Mouse (Mus musculus) heart, postnatal 0 days (tissue): ENCODE data around the gene St6galnac6. TPM values are rescaled to one million over a fixed set of nuclear protein-coding genes. Genes with fewer than 3 reads are reported as not detected.

Experiments used
- ATAC-seq: fragments of 200-750 bp; cut with Nextera tagmentation; 2 replicates; pipeline ENCODE4 v1.8.0; 2017; ENCODE audit warnings: low read depth, moderate number of reproducible peaks, moderate library complexity; ENCODE audit not compliant: insufficient read depth
- DNase-seq: peaks from one replicate; pipeline ENCODE4 v3.0.0-alpha.2; 2016; ENCODE audit warnings: low spot score
- H3K27ac ChIP-seq: fragments of 300-500 bp; sonication (generic); 2 replicates; pipeline ENCODE4 v1.5.1; 2014; ENCODE audit warnings: low read depth, mild to moderate bottlenecking
- H3K27me3 ChIP-seq: fragments of 300-500 bp; sonication (generic); 2 replicates; pipeline ENCODE4 v1.6.1; 2014; ENCODE audit warnings: low read length, mixed read lengths; ENCODE audit not compliant: control insufficient read depth, insufficient read depth
- H3K36me3 ChIP-seq: fragments of 300-500 bp; sonication (generic); replicated peaks from 2 replicates; pipeline ENCODE4 v1.6.1; 2014; ENCODE audit warnings: low read length, mixed read lengths; ENCODE audit not compliant: control insufficient read depth, insufficient read depth
- H3K4me1 ChIP-seq: fragments of 300-500 bp; sonication (generic); 2 replicates; pipeline ENCODE4 v1.6.1; 2014; ENCODE audit warnings: antibody characterized with exemption; ENCODE audit not compliant: control insufficient read depth, insufficient read depth
- H3K4me2 ChIP-seq: fragments of 300-500 bp; sonication (generic); 2 replicates; pipeline ENCODE4 v1.6.1; 2014; ENCODE audit warnings: low read depth, mild to moderate bottlenecking, low read length, moderate library complexity
- H3K4me3 ChIP-seq: fragments of 300-500 bp; sonication (generic); 2 replicates; pipeline ENCODE4 v1.5.1; 2014; ENCODE audit warnings: low read depth, low read length
- H3K9ac ChIP-seq: fragments of 300-500 bp; sonication (generic); replicated peaks from 2 replicates; pipeline ENCODE4 v1.6.1; 2014; ENCODE audit warnings: low read depth, low read length, mixed read lengths
- H3K9me3 ChIP-seq: fragments of 300-500 bp; sonication (generic); replicated peaks from 2 replicates; pipeline ENCODE4 v1.6.1; 2016; ENCODE audit warnings: low read length; ENCODE audit not compliant: control insufficient read depth
- CTCF ChIP-seq: IDR thresholded peaks from 2 replicates; pipeline ENCODE4 v1.5.1; 2016; ENCODE audit warnings: antibody characterized with exemption, control low read depth, low read depth
- EP300 ChIP-seq: IDR thresholded peaks from 2 replicates; pipeline ENCODE4 v1.6.1; 2016; ENCODE audit warnings: antibody characterized with exemption, low read depth
- WGBS: fragments of 180-500 bp; shearing (Covaris S2); extraction: QIAGEN DNeasy Blood & Tissue Kit; methylation state at CpG from one replicate; pipeline ENCODE4 v1.1.7; 2014; 5-methylcytosine and 5-hydroxymethylcytosine counted together
- polyA plus RNA-seq: library from polyadenylated mRNA; unstranded; fragments of >200 nt; fragmentation: Nextera tagmentation; extraction: Ambion mirVana; gene quantifications from 2 replicates; pipeline ENCODE4 v1.2.1, GENCODE M21; 2015
- total RNA-seq: library from RNA; depleted of rRNA; stranded (reverse); fragments of >200 nt; gene quantifications from 2 replicates; pipeline ENCODE4 v1.2.3, GENCODE M21; 2014; ENCODE audit warnings: low replicate concordance

Gene St6galnac6
- total and polyA plus RNA-seq, 2 experiments from 2014 or later, result 44.3 to 117 TPM

GRCm38 (mm10) chr2:32653764-32654163 lies 54.3 kb downstream of the St6galnac6 start:
- no peaks in the 10 kb centered on the region for H3K27me3 ChIP-seq
- peak overlapping the region; percentile 87 for H3K27ac ChIP-seq
- 16% methylated on average over 7 of the region's 7 CpGs for WGBS
- ATAC-seq (no peak), DNase-seq (no peak)
- H3K9me3 ChIP-seq, result no peaks in the 10 kb centered on the region
- H3K36me3 ChIP-seq, result peaks cover 25% of the 10 kb centered on the region; the same call in 1 of the 2 replicates
- peaks cover 23% of the 10 kb centered on the region for H3K4me1 ChIP-seq
- H3K9ac ChIP-seq, result no peak overlapping the region
- peak overlapping the region; percentile 35 for H3K4me2 ChIP-seq
- H3K4me3 ChIP-seq, result peak overlapping the region; percentile 3; the same call in 1 of the 2 replicates
- TF ChIP-seq EP300 (no peak), CTCF (no peak)

- peak; percentile 16; the same call in 1 of the 2 replicates for ATAC-seq
- H3K4me3 ChIP-seq, result 0 out of 2 replicates have a peak overlapping the region, but pooled peaks have one; percentile 9
- 59% methylated on average over 14 of the region's 14 CpGs for WGBS
Observed at GRCm38 (mm10) chr2:32654743-32655393, 55.4 kb downstream of the St6galnac6 start.

DNA sequence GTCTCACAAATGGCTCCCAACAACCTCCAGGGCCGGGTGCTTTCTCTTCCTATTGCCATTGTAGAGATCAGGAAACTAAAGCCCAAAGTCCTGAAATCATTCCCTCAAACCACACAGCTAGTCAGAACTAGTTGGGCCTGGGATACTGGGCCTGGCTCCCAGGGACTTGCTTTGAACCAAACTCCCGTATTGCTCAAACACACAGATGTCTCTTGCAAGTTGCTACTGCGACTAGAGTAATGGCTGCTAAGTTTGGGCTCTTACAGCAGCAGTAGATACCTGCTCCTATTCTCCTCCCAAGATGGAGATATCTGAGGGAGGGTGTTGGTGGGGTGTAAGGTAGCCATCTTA lies 55.9 kb downstream of the St6galnac6 start:
- ATAC-seq (no peak), DNase-seq (no peak)
- Histone ChIP-seq H3K27me3 (no peaks in the 10 kb centered on the region), H3K4me2 (no peak overlapping the region), H3K27ac (peak overlapping the region; percentile 87), H3K4me3 (no peak overlapping the region), H3K9me3 (no peaks in the 10 kb centered on the region), H3K4me1 (peaks cover 23% of the 10 kb centered on the region), H3K9ac (no peak overlapping the region), H3K36me3 (peaks cover 32% of the 10 kb centered on the region; the same call in 1 of the 2 replicates)
- WGBS, result 50% methylated on average over 3 of the region's 3 CpGs
- TF ChIP-seq CTCF (no peak), EP300 (no peak)

More at GRCm38 (mm10) chr2:32654743-32655393, 55.4 kb downstream of the St6galnac6 start:
- Histone ChIP-seq H3K9me3 (no peaks in the 10 kb centered on the region), H3K36me3 (peaks cover 28% of the 10 kb centered on the region; the same call in 1 of the 2 replicates), H3K27me3 (no peaks in the 10 kb centered on the region), H3K4me1 (peaks cover 23% of the 10 kb centered on the region), H3K27ac (peak overlapping the region; percentile 87), H3K4me2 (peak overlapping the region; percentile 35; the same call in 1 of the 2 replicates), H3K9ac (no peak overlapping the region)
- no peak for DNase-seq
- TF ChIP-seq CTCF (no peak), EP300 (no peak)

DNA sequence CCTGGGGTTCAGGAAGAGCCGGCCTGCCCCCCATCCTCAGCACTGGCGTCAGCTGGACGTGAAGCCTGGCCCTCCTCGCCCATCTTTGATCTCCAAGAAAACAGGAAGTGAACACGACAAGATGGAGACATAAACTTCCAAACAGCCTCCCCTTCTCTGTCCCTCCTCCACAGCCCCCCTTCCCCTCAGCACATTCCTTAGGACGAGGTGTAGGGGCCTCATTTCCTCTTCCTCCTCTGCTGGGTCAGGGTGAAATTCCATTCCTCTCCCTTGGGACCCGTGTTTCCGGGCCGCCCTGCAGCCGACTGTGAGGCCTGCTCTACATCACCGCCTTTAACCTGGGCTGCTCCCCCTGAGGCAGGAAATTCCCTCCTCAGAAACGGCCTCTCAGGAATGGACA lies 56.3 kb downstream of the St6galnac6 start:
- 47% methylated on average over 12 of the region's 12 CpGs for WGBS
- Histone ChIP-seq H3K27ac (peak overlapping the region; percentile 87), H3K9me3 (no peaks in the 10 kb centered on the region), H3K36me3 (peaks cover 28% of the 10 kb centered on the region; the same call in 1 of the 2 replicates), H3K4me3 (no peak overlapping the region), H3K4me2 (no peak overlapping the region), H3K27me3 (no peaks in the 10 kb centered on the region), H3K9ac (no peak overlapping the region), H3K4me1 (peaks cover 24% of the 10 kb centered on the region)
- peak; percentile 61 for DNase-seq
- peak; percentile 84 for ATAC-seq
- peak; percentile 78 for TF ChIP-seq EP300
- TF ChIP-seq CTCF, result no peak

GRCm38 (mm10) chr2:32658873-32659272 lies 59.4 kb downstream of the St6galnac6 start:
- TF ChIP-seq EP300 (no peak), CTCF (no peak)
- peaks cover 34% of the 10 kb centered on the region for H3K4me1 ChIP-seq
- H3K4me3 ChIP-seq, result no peak overlapping the region
- no peak overlapping the region for H3K9ac ChIP-seq
- H3K36me3 ChIP-seq, result peaks cover 19% of the 10 kb centered on the region; the same call in 1 of the 2 replicates
- no peak overlapping the region for H3K27ac ChIP-seq
- ATAC-seq, result no peak
- no peak overlapping the region for H3K4me2 ChIP-seq
- DNase-seq, result no peak
- WGBS, result 72% methylated on average over 2 of the region's 2 CpGs
- no peaks in the 10 kb centered on the region for H3K27me3 ChIP-seq
- no peaks in the 10 kb centered on the region for H3K9me3 ChIP-seq
